Mouse (Mus musculus) layer of hippocampus, adult 9-10 months (tissue): ENCODE data around the gene Kctd19.
A peak's percentile ranks its signal among the peaks of the same experiment; 100 is the strongest.

ENCODE experiments used
- DNase-seq: peaks from one replicate; pipeline ENCODE4 v3.0.0; 2022; ENCODE audit warnings: low spot score

Kctd19 gene

GRCm38 (mm10) chr8:105422006-105422405 lies 8.7 kb upstream of the Kctd19 start:
- no peak for DNase-seq

GRCm38 (mm10) chr8:105419800-105420199 lies 6.5 kb upstream of the Kctd19 start:
- no peak for DNase-seq

GRCm38 (mm10) chr8:105418992-105419391 lies 5.7 kb upstream of the Kctd19 start:
- no peak for DNase-seq

GRCm38 (mm10) chr8:105409947-105410346 lies 3.4 kb downstream of the Kctd19 start:
- DNase-seq, result no peak

- DNase-seq, result no peak
These were observed 5.0 kb downstream of the Kctd19 start for GRCm38 (mm10) chr8:105408331-105408730.

- peak; percentile 4 for DNase-seq
These were observed 6.9 kb downstream of the Kctd19 start for GRCm38 (mm10) chr8:105406416-105406815.

- no peak for DNase-seq
These were observed 8.8 kb downstream of the Kctd19 start for GRCm38 (mm10) chr8:105404496-105404895.

- no peak for DNase-seq
These were observed 9.8 kb downstream of the Kctd19 start for GRCm38 (mm10) chr8:105403467-105403866.

- DNase-seq, result no peak
These were observed 13.3 kb downstream of the Kctd19 start for GRCm38 (mm10) chr8:105400016-105400415.

- peak; percentile 13 for DNase-seq
These were observed 15.6 kb downstream of the Kctd19 start for GRCm38 (mm10) chr8:105397747-105398146.

GRCm38 (mm10) chr8:105393915-105394314 lies 19.4 kb downstream of the Kctd19 start:
- no peak for DNase-seq

- DNase-seq, result no peak
These were observed 20.1 kb downstream of the Kctd19 start for GRCm38 (mm10) chr8:105393089-105393787.

- no peak for DNase-seq
These were observed 24.2 kb downstream of the Kctd19 start for GRCm38 (mm10) chr8:105389096-105389495.

- DNase-seq, result no peak
These were observed 26.2 kb downstream of the Kctd19 start for GRCm38 (mm10) chr8:105387151-105387550.

- no peak for DNase-seq
These were observed 29.2 kb downstream of the Kctd19 start for GRCm38 (mm10) chr8:105384070-105384469.

- DNase-seq, result no peak
These were observed 33.0 kb downstream of the Kctd19 start for GRCm38 (mm10) chr8:105380308-105380707.

- no peak for DNase-seq
These were observed 34.6 kb downstream of the Kctd19 start for GRCm38 (mm10) chr8:105378673-105379072.

- DNase-seq, result no peak
These were observed 38.8 kb downstream of the Kctd19 start for GRCm38 (mm10) chr8:105374513-105374966.

GRCm38 (mm10) chr8:105373032-105373431 lies 40.3 kb downstream of the Kctd19 start, which contains the start of gene Plekhg4:
Gene Plekhg4 (plus strand): TSS chr8:105373274.
- no peak for DNase-seq

GRCm38 (mm10) chr8:105372473-105372872 lies 40.8 kb downstream of the Kctd19 start:
- DNase-seq, result no peak

GRCm38 (mm10) chr8:105367107-105367506 lies 46.2 kb downstream of the Kctd19 start:
- no peak for DNase-seq

- no peak for DNase-seq
These were observed 51.3 kb downstream of the Kctd19 start for GRCm38 (mm10) chr8:105361751-105362702.

GRCm38 (mm10) chr8:105359646-105360045 lies 53.7 kb downstream of the Kctd19 start:
- DNase-seq, result no peak
